Mouse (Mus musculus) stomach, embryonic 14.5 days (tissue): ENCODE measurements around the gene Abcd3. TPM values are rescaled to one million over a fixed set of nuclear protein-coding genes. Genes with fewer than 3 reads are reported as not detected.

ENCODE experiments used
- ATAC-seq: fragments of 200-750 bp; cut with Nextera tagmentation; 2 replicates; pipeline ENCODE4 v1.8.0; 2017; ENCODE audit warnings: low read depth, moderate TSS enrichment; ENCODE audit not compliant: insufficient number of reproducible peaks, insufficient read depth, low FRiP score
- H3K27ac ChIP-seq: fragments of 300-500 bp; sonication (generic); 2 replicates; pipeline ENCODE4 v1.5.1; 2014; ENCODE audit warnings: mild to moderate bottlenecking, low read length, moderate library complexity, mixed read lengths
- H3K27me3 ChIP-seq: fragments of 300-500 bp; sonication (generic); 2 replicates; pipeline ENCODE4 v1.6.1; 2014; ENCODE audit warnings: low read length, control low read depth, mixed read lengths; ENCODE audit not compliant: control insufficient read depth, insufficient read depth
- H3K36me3 ChIP-seq: fragments of 300-500 bp; sonication (generic); 2 replicates; pipeline ENCODE4 v1.6.1; 2014; ENCODE audit warnings: mild to moderate bottlenecking, control low read depth, low read length, moderate library complexity, mixed read lengths; ENCODE audit not compliant: control insufficient read depth, insufficient read depth
- H3K4me1 ChIP-seq: fragments of 300-500 bp; sonication (generic); 2 replicates; pipeline ENCODE4 v1.6.1; 2014; ENCODE audit warnings: low read length, control low read depth, mixed read lengths; ENCODE audit not compliant: control insufficient read depth, insufficient read depth
- H3K4me2 ChIP-seq: fragments of 300-500 bp; sonication (generic); replicated peaks from 2 replicates; pipeline ENCODE4 v1.6.1; 2014; ENCODE audit warnings: low read depth, low read length, control low read depth
- H3K4me3 ChIP-seq: fragments of 300-500 bp; sonication (generic); 2 replicates; pipeline ENCODE4 v1.5.1; 2014; ENCODE audit warnings: low read depth, low read length, control low read depth
- H3K9ac ChIP-seq: fragments of 300-500 bp; sonication (generic); replicated peaks from 2 replicates; pipeline ENCODE4 v1.6.1; 2014; ENCODE audit warnings: low read depth, mild to moderate bottlenecking, control low read depth, low read length, moderate library complexity, mixed read lengths
- H3K9me3 ChIP-seq: fragments of 300-500 bp; sonication (generic); 2 replicates; pipeline ENCODE4 v1.6.1; 2016; ENCODE audit warnings: low read depth, low read length, control low read depth; ENCODE audit not compliant: control insufficient read depth
- WGBS: fragments of 180-500 bp; shearing (Covaris S2); extraction: QIAGEN DNeasy Blood & Tissue Kit; methylation state at CpG from one replicate; pipeline ENCODE4 v1.1.7; 2014; 5-methylcytosine and 5-hydroxymethylcytosine counted together
- polyA plus RNA-seq: library from polyadenylated mRNA; unstranded; fragments of >200 nt; fragmentation: Nextera tagmentation; extraction: Ambion mirVana; gene quantifications from 2 replicates; pipeline ENCODE4 v1.2.1, GENCODE M21; 2014

The Abcd3 gene
- polyA plus RNA-seq, 1 experiment from 2014 or later, result 86.2 TPM

DNA sequence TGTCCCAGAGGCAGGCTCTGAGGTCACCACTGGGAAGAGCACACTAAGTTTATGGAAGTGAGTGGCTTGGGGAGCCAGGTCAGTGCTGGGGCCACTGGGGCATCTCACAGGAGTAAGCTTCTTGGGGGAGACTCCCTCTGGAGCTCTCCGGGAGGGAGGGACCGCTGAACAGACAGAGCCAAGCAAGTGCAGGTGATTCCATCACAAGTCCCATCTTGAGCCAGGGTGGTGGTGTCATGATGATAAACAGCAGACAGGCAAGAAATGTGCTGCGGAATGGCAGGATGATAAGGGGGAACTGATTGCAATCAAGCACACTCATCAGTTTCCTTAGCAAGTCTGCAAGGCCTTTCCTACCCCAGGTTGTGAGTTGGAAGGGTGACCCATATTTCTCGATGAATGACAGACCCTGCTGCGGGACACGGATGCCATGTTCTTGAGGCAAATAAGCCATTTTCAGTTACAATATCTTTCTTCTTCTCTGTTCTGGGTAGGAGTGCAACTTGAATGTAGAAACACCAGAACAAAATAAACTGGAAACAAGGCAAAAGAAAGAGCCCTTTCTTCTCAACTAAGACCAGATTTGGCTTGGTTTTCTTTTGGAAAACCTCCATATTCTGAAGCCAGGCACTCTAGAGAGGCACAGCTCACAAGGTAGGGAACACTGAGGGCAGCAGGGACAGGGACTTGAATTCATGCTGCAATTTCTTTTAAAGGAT lies 99.2 kb downstream of the Abcd3 start:
- Histone ChIP-seq H3K9ac (no peak overlapping the region), H3K4me3 (no peak overlapping the region), H3K4me1 (0 out of 2 replicates have a peak, but pooled peaks cover 8% of the 10 kb centered on the region), H3K9me3 (no peaks in the 10 kb centered on the region), H3K4me2 (no peak overlapping the region), H3K36me3 (no peaks in the 10 kb centered on the region), H3K27ac (no peak overlapping the region), H3K27me3 (no peaks in the 10 kb centered on the region)
- 53% methylated on average over 6 of the region's 6 CpGs for WGBS
- ATAC-seq, result no peak

DNA sequence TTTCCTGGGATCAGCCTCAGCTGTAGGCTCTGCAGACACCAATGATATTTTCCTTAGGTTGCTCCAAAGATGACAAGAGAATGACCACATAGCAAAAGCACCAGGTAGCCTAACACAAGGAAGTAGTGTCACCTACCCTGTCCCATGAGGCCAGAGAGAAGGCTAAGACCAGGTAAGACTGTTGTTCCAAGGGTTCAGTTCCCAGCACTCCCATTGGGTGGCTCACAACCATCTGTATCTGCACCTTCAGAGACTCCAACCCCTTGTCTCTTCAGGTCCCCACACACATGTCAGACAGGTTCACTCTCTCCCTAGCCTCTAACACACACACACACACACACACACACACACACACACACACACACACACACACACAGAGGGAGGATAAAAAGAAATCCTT lies 99.8 kb downstream of the Abcd3 start:
- H3K36me3 ChIP-seq, result no peaks in the 10 kb centered on the region

DNA sequence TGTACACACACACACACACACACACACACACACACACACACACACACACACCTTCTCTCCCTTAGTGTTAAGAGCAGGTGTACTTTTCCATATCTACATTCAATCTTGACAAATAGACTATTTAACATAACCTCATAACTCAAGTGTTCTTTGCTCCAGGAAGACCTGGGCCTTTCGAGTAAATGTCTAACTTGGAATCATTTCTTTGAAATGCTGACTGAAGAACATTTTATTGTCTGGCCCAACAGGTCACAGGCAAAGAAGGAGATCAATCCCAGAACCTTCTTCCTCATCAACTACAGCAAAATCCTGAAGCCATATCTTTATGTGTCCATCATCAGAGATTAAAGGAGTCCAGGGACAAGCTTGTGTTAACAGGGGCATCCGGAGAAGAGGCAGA lies 100.6 kb downstream of the Abcd3 start:
- Histone ChIP-seq H3K9ac (no peak overlapping the region), H3K4me1 (0 out of 2 replicates have a peak, but pooled peaks cover 8% of the 10 kb centered on the region), H3K27me3 (no peaks in the 10 kb centered on the region), H3K4me2 (no peak overlapping the region), H3K27ac (no peak overlapping the region), H3K9me3 (no peaks in the 10 kb centered on the region), H3K4me3 (no peak overlapping the region), H3K36me3 (no peaks in the 10 kb centered on the region)
- 64% methylated on average over 2 of the region's 2 CpGs for WGBS
- no peak for ATAC-seq

More for the DNA sequence above, 99.8 kb downstream of the Abcd3 start:
- Histone ChIP-seq H3K4me2 (no peak overlapping the region), H3K9ac (no peak overlapping the region), H3K27me3 (no peaks in the 10 kb centered on the region), H3K27ac (no peak overlapping the region), H3K4me3 (no peak overlapping the region), H3K4me1 (0 out of 2 replicates have a peak, but pooled peaks cover 8% of the 10 kb centered on the region), H3K9me3 (no peaks in the 10 kb centered on the region)
- ATAC-seq, result no peak

DNA sequence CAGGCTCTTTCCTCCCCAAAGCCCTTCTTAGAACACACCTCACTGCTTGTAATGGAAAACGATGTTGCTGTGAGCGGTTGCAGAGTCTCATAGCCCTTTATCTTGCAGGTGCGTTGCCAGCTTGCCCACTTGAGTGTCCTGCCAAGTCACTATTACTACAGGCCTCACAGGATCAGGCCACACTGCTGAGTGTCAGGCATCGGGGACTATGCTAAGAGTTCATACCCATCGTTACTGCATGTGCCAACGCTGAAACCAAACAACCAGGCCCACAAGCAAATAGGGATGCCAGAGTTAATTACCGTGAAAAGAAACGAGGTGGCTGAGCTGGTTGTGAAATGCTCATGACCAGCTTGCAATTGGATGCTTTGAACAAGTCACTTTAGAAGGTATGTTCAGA lies 101.3 kb downstream of the Abcd3 start:
- 74% methylated on average over 8 of the region's 8 CpGs for WGBS
- no peak for ATAC-seq
- 0 out of 2 replicates have a peak, but pooled peaks cover 8% of the 10 kb centered on the region for H3K4me1 ChIP-seq
- no peaks in the 10 kb centered on the region for H3K27me3 ChIP-seq
- no peak overlapping the region for H3K9ac ChIP-seq
- H3K9me3 ChIP-seq, result no peaks in the 10 kb centered on the region
- no peak overlapping the region for H3K4me2 ChIP-seq
- H3K27ac ChIP-seq, result no peak overlapping the region
- no peaks in the 10 kb centered on the region for H3K36me3 ChIP-seq
- no peak overlapping the region for H3K4me3 ChIP-seq

DNA sequence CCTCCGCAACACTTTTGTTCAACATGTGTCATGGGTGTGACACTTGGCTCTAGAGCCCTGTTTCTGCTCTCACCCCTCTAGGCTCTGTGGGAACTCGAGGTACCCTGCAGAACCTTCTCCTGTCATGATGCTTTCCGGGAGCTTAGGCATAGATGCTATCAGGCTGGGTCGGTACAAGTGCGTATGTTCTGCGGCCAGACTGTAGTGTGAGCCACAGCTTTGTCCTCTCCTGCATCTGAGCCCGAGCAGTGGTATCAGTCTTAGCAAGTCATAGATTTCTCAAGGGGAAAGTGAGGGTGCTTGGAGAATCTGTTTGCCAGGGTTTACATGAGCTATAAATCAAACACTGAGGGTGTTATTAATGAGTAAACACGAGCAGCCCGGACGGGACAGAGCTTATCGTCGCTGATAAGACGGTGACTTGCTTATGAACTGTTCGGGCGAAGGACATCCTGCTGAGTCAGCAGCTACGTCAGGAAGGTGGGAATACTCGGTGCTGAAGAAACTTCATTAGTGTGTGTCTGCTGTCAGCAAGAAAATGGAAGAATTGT lies 101.9 kb downstream of the Abcd3 start:
- WGBS, result 21% methylated on average over 17 of the region's 17 CpGs
- no peaks in the 10 kb centered on the region for H3K9me3 ChIP-seq
- no peak overlapping the region for H3K9ac ChIP-seq
- H3K36me3 ChIP-seq, result no peaks in the 10 kb centered on the region
- H3K27ac ChIP-seq, result no peak overlapping the region
- 0 out of 2 replicates have a peak, but pooled peaks cover 8% of the 10 kb centered on the region for H3K4me1 ChIP-seq
- ATAC-seq, result peak; percentile 83
- no peak overlapping the region for H3K4me2 ChIP-seq
- no peaks in the 10 kb centered on the region for H3K27me3 ChIP-seq
- no peak overlapping the region for H3K4me3 ChIP-seq

DNA sequence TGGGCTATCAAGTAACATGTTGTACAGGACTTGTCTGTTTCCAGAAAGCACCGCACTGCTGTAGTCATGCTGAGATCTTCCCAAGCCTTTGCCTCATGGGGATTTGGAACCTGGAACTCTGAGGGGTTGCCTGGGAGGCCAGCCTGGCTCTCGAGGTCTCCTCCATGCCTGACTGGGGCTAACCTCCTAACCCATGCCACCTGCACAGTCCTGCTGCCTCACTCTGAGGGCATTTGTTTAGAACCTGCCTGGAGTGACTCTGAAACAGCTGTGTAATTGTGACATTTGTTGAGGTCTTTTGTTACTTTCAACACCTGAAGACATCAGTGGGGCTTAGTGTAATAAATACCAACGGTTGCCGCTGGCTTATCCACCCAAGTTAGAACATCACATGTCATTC lies 102.9 kb downstream of the Abcd3 start:
- no peak overlapping the region for H3K27ac ChIP-seq
- H3K36me3 ChIP-seq, result no peaks in the 10 kb centered on the region
- 0 out of 2 replicates have a peak, but pooled peaks cover 8% of the 10 kb centered on the region for H3K4me1 ChIP-seq
- H3K27me3 ChIP-seq, result no peaks in the 10 kb centered on the region
- 40% methylated on average over 4 of the region's 4 CpGs for WGBS
- no peak overlapping the region for H3K9ac ChIP-seq
- H3K4me2 ChIP-seq, result no peak overlapping the region
- no peaks in the 10 kb centered on the region for H3K9me3 ChIP-seq
- ATAC-seq, result no peak
- no peak overlapping the region for H3K4me3 ChIP-seq

DNA sequence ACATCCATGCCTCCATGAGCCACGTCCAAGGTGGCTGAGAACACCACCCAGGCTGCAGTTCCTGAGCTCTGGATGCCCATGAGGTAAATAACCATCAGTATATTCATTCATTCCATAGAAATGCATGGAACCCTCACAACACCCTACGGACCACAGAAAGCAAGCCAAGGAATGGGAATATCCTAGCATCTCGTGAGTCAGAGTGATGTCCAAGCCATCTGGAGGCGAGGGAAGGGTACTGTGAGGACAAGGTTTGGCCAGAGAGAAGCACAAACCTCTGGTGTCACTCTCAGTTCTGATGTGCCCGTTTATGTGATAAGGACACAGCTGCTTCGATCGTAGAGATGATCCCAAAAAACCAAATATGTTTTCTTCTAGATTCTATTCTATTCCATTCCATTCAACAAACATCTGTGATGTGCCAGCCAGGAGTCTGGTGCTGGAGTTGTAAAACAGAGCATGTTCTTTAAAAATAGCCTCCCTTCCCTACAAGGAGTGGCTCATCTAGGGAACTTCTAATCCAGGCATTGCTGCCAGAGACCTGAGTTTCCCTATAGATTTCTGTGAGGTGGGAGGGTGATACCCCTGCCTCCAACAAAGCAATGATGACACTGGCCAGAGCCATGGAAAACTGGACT lies 104.1 kb downstream of the Abcd3 start:
- WGBS, result 92% methylated on average over 7 of the region's 7 CpGs
- no peak overlapping the region for H3K4me2 ChIP-seq
- H3K27me3 ChIP-seq, result no peaks in the 10 kb centered on the region
- no peak overlapping the region for H3K27ac ChIP-seq
- no peak for ATAC-seq
- H3K4me1 ChIP-seq, result 0 out of 2 replicates have a peak, but pooled peaks cover 8% of the 10 kb centered on the region
- H3K4me3 ChIP-seq, result no peak overlapping the region
- H3K9ac ChIP-seq, result no peak overlapping the region
- no peaks in the 10 kb centered on the region for H3K36me3 ChIP-seq
- H3K9me3 ChIP-seq, result no peaks in the 10 kb centered on the region
